Mouse (Mus musculus) heart, postnatal 14 days (tissue): Measurements from ENCODE around the gene Hdac9. TPM values are rescaled to one million over a fixed set of nuclear protein-coding genes. Genes with fewer than 3 reads are reported as not detected.
A peak's percentile ranks its signal among the peaks of the same experiment; 100 is the strongest.

Experiments used
- DNase-seq, 2 experiments: peaks; one replicate each; pipeline ENCODE4 v3.0.0; 2021 to 2022
- intact Hi-C: fragments of 180-260 bp; cut with DNase I; formaldehyde crosslinking; loops from one replicate; pipeline ENCODE4 v1.15.1; 2025
- total RNA-seq, 2 experiments: library from RNA; stranded (reverse); gene quantifications; 2 replicates each; pipeline ENCODE4 v1.2.3; 2021

Hdac9 gene
- total RNA-seq, 2 experiments from 2014 or later = 17.0 to 21.0 TPM

- intact Hi-C loops = no loop called here
- no peak for DNase-seq
These were observed 191.7 kb downstream of the Hdac9 start for GRCm38 (mm10) chr12:34725204-34725603.

GRCm38 (mm10) chr12:34724274-34724673, 192.6 kb downstream of the Hdac9 start:
- DNase-seq = no peak
- intact Hi-C loops = no loop called here

- no peak for DNase-seq
These were observed 193.9 kb downstream of the Hdac9 start for GRCm38 (mm10) chr12:34722831-34723490.

GRCm38 (mm10) chr12:34720906-34721305, 196.0 kb downstream of the Hdac9 start:
- intact Hi-C loops = no loop called here
- DNase-seq = no peak

More at GRCm38 (mm10) chr12:34722831-34723490, 193.9 kb downstream of the Hdac9 start:
- intact Hi-C loops = no loop called here

- intact Hi-C loops = no loop called here
- DNase-seq = no peak
These were observed 202.5 kb downstream of the Hdac9 start for GRCm38 (mm10) chr12:34714266-34714939.

GRCm38 (mm10) chr12:34697981-34698380, 218.9 kb downstream of the Hdac9 start:
- intact Hi-C loops = no loop called here
- DNase-seq = no peak

GRCm38 (mm10) chr12:34696736-34697135, 220.2 kb downstream of the Hdac9 start:
- intact Hi-C loops = no loop called here
- no peak for DNase-seq

GRCm38 (mm10) chr12:34688941-34689340, 228.0 kb downstream of the Hdac9 start:
- DNase-seq = no peak
- intact Hi-C loops = no loop called here

GRCm38 (mm10) chr12:34683375-34683774, 233.5 kb downstream of the Hdac9 start:
- intact Hi-C loops = no loop called here
- peak in 1 of 2 experiments; percentile 12 for DNase-seq

GRCm38 (mm10) chr12:34682657-34683056, 234.2 kb downstream of the Hdac9 start:
- DNase-seq = no peak
- intact Hi-C loops = no loop called here

- intact Hi-C loops = no loop called here
- DNase-seq = no peak
These were observed 236.3 kb downstream of the Hdac9 start for GRCm38 (mm10) chr12:34680576-34680975.

- DNase-seq = no peak
- intact Hi-C loops = no loop called here
These were observed 239.8 kb downstream of the Hdac9 start for GRCm38 (mm10) chr12:34677110-34677509.

- DNase-seq = no peak
- intact Hi-C loops = no loop called here
These were observed 242.7 kb downstream of the Hdac9 start for GRCm38 (mm10) chr12:34674235-34674634.

- no peak for DNase-seq
- intact Hi-C loops = no loop called here
These were observed 243.4 kb downstream of the Hdac9 start for GRCm38 (mm10) chr12:34673539-34673938.

GRCm38 (mm10) chr12:34664758-34665157, 252.1 kb downstream of the Hdac9 start:
- DNase-seq = peak; percentile 71 to 79
- intact Hi-C loops = loop anchor here (1.0 to 5.0 kb wide), 3 partner anchors 243 to 518 kb away; no protein-coding TSS in a partner anchor

GRCm38 (mm10) chr12:34661378-34661777, 255.5 kb downstream of the Hdac9 start:
- no peak for DNase-seq
- intact Hi-C loops = loop anchor here (5.0 kb wide), 1 partner anchor 246 kb away; no protein-coding TSS in a partner anchor

GRCm38 (mm10) chr12:34660027-34660426, 256.9 kb downstream of the Hdac9 start:
- no peak for DNase-seq

GRCm38 (mm10) chr12:34658568-34658967, 258.3 kb downstream of the Hdac9 start:
- no peak for DNase-seq
- intact Hi-C loops = loop anchor here (5.0 to 10.0 kb wide), 4 partner anchors 211 to 1274 kb away; no protein-coding TSS in a partner anchor

More at GRCm38 (mm10) chr12:34660027-34660426, 256.9 kb downstream of the Hdac9 start:
- intact Hi-C loops = loop anchor here (5.0 kb wide), 1 partner anchor 247 kb away; no protein-coding TSS in a partner anchor

- peak; percentile 29 to 52 for DNase-seq
- intact Hi-C loops = loop anchor here (5.0 to 10.0 kb wide), 4 partner anchors 211 to 1273 kb away; no protein-coding TSS in a partner anchor
These were observed 258.8 kb downstream of the Hdac9 start for GRCm38 (mm10) chr12:34658119-34658518.

GRCm38 (mm10) chr12:34653615-34654014, 263.3 kb downstream of the Hdac9 start:
- no peak for DNase-seq
- intact Hi-C loops = loop anchor here (10.0 kb wide), 1 partner anchor 1269 kb away; no protein-coding TSS in a partner anchor

GRCm38 (mm10) chr12:34648753-34649152, 268.1 kb downstream of the Hdac9 start:
- DNase-seq = no peak
- intact Hi-C loops = no loop called here
